Mouse (Mus musculus): Measurements from ENCODE around the gene Aimp2.

Gene Aimp2

GRCm38 (mm10) chr5:143903813-143904212 lies 5.8 kb downstream of the Aimp2 start:
- in situ Hi-C loops (cut with MboI, MseI), result loop anchor here (25.0 kb wide), 1 partner anchor 883 kb away; no protein-coding TSS in a partner anchor

GRCm38 (mm10) chr5:143902111-143902510 lies 7.5 kb downstream of the Aimp2 start:
- in situ Hi-C loops (cut with MboI, MseI), result loop anchor here (25.0 kb wide), 1 partner anchor 885 kb away; no protein-coding TSS in a partner anchor

- in situ Hi-C loops (cut with MboI, MseI), result no loop called here
Measured at GRCm38 (mm10) chr5:143897635-143898330, 11.9 kb downstream of the Aimp2 start, which contains the start of gene Ankrd61. Gene Ankrd61 (minus strand): TSS chr5:143897685.

GRCm38 (mm10) chr5:143893396-143893795 lies 16.3 kb downstream of the Aimp2 start:
- in situ Hi-C loops (cut with MboI, MseI), result no loop called here

GRCm38 (mm10) chr5:143892255-143892886 lies 17.3 kb downstream of the Aimp2 start:
- in situ Hi-C loops (cut with MboI, MseI), result no loop called here

- in situ Hi-C loops (cut with MboI, MseI), result no loop called here
Measured at GRCm38 (mm10) chr5:143890741-143891140, 18.9 kb downstream of the Aimp2 start.

- in situ Hi-C loops (cut with MboI, MseI), result loop anchor here (5.0 kb wide), 1 partner anchor 303 kb away; no protein-coding TSS in a partner anchor
Measured at GRCm38 (mm10) chr5:143885274-143885673, 24.4 kb downstream of the Aimp2 start.

- in situ Hi-C loops (cut with MboI, MseI), result loop anchor here (5.0 kb wide), 1 partner anchor 307 kb away; no protein-coding TSS in a partner anchor
Measured at GRCm38 (mm10) chr5:143874571-143874970, 35.1 kb downstream of the Aimp2 start.

- in situ Hi-C loops (cut with MboI, MseI), result loop anchor here (5.0 kb wide), 1 partner anchor 304 kb away; no protein-coding TSS in a partner anchor
Measured at GRCm38 (mm10) chr5:143871547-143872169, 38.0 kb downstream of the Aimp2 start.
